Mouse (Mus musculus): ENCODE measurements around the gene Zfp326.

GRCm38 (mm10) chr5:105925568-105926255 lies 49.3 kb downstream of the Zfp326 start:
- TF ChIP-seq POLR2A (IDR thresholded peaks at IDR 0.05; ENCODE audit: low read depth, low read length): no peak
- TF ChIP-seq CTCF (conservative IDR thresholded peaks at IDR 0.05; ENCODE audit: insufficient read depth, insufficient read length, low read depth, low read length): peak; percentile 41
